Mouse (Mus musculus) gastrocnemius, postnatal 14 days (tissue): ENCODE data around the gene Shank1. TPM values are rescaled to one million over a fixed set of nuclear protein-coding genes. Genes with fewer than 3 reads are reported as not detected.

ENCODE experiments used
- DNase-seq: peaks from one replicate; pipeline ENCODE4 v3.0.0; 2021; ENCODE audit warnings: mixed read lengths
- intact Hi-C: fragments of 180-260 bp; cut with DNase I; formaldehyde crosslinking; loops from one replicate; pipeline ENCODE4 v1.15.1; 2025; ENCODE audit warnings: low total_unique reads
- total RNA-seq, 2 experiments: library from RNA; stranded (reverse); gene quantifications; 2 replicates each; pipeline ENCODE4 v1.2.3; 2021

Gene Shank1
- total RNA-seq, 2 experiments from 2014 or later, result 0.73 to 0.80 TPM

DNA sequence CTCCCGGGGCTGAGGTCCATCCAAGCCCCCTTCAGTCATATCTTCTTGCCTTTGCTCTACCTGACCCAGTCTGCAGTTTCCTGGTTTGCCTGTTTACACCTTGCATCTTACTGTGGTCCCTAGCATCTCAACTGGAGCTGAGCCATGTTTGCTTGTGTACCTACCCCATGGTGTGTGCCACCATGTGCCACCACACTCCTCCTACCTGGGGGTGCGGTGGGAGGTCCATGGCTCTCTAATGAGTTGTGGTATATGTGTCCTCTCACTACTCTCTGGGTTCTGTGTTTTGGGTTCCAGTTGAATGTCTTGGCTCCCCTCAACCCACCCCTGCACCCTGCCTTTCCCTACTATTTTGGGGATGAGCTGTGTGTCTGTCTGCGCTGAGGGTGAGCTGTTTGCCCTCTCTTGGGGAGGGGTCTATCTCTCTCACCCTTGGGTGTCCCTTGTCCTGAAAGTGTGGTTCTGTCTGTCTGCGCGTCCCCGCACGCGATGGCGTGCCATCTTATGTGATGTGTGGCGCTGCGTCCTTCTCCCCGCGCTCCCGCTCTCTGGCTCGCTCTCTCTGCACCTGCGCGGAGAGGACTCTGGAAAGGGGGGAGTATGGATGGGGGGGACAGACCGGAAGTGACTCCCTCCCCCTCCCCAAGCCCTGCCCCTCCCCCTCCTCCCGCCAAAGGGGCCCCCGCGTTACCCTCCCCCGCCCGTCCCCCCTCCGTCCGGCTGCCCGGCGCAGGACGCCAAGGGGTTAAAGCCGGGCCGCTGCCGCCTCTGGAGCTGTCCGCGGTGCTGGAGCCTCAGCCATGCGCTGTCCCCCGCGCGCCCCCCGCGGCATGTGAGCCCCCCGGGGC is 25.2 kb downstream of the Shank1 start:
- intact Hi-C loops, result no loop called here
- peak; percentile 23 for DNase-seq

DNA sequence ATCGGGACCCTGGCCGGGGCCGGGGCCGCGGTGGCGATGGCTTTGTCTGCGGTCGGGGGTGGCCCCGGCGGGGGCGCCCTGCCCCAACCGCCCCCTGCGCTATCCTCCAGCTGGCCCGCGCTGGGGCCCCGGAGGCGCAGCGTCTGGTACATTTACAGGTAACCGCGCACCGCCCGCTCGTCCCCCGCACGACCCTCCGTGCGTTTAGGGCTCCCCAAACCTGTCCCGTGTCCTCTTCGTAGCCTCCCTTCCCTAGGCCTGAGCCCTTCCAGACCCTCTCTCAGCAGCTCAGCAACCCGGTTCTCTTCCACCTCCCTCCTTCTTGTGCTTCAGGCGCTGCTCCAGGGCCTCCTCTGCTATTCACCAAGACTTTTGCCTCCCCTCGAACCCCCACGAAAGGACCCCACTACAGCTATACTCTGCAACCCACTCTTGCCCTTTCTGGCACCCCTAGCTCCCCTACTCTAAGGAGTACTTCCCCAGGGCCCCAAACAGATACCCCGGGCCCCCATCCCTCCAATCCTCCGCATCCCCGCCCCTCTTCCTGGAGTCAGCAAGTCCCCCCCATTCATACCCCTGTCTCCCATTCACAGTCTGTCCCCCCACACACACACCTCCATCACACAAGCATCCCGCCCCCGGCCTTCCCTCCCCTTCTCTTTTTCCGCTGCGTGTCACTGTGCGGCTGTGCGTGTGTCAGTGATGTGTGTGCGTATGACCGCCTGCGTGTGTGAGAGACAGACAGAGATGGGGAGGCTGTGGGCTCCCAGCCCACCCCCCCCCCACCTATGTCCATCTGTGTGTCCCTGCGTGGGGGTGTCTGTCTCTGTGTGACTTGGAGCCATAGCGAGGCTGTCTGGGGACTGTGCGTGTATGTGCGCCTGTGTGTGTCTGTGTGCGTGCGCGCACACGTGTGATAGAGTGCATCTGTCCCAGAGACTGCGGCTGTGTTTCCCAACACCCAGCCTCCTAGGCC is 26.3 kb downstream of the Shank1 start:
- intact Hi-C loops, result no loop called here
- no peak for DNase-seq

DNA sequence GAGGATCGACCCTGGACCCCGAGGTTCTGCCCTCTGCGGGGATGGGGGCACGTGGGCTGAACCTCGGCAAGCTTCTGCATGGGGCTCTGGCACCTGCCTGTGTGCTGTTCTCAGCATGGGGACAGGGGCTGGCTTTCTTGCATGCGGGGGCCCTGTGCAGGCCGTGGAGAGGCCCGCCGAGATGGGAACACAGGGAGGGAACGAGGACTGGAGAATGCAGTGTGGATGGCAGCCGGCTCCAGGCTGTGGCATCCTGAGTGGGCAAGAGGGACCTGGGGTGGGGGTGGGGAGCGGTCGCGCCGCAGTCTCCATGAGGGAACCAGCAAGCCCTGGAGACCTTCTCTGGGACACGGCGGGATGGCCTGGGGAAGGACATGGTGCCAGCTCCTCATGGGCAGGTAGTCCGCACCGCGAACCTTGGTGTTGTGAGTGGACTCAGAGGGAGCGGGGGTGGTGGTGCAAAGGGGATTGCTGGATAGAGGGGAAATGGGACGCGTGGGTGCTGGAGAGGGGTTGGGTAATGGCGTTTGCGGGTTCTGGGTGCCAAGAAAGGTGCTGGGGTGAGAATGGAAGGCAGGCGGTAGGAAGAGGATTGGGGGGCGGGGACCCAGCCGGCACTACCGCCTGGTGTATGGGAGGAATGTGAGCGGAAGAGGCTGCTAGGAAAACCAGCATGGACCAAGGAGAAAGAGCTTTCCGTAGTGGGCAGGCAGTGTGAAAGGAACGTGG is 27.2 kb downstream of the Shank1 start:
- intact Hi-C loops, result no loop called here
- DNase-seq, result no peak

DNA sequence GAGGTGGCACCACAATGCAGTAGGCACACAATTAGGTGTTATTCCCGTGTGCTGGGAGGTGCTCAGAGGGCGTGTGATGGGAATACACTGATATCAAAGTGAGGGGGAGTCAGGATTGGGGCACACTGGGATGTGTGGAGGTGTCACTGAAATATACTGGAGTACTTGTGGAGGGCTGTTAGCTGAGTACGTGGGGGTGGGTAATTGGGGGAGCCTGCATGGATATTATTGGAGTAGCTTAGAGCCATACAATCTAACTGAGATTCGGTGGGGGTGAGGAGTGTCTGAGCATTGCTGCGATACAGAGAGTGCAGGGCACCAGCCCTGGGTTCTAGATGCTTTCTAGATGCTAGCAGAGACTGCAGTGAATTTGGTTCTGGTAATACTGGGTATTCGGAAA is 30.2 kb downstream of the Shank1 start:
- DNase-seq, result no peak
- intact Hi-C loops, result no loop called here

DNA sequence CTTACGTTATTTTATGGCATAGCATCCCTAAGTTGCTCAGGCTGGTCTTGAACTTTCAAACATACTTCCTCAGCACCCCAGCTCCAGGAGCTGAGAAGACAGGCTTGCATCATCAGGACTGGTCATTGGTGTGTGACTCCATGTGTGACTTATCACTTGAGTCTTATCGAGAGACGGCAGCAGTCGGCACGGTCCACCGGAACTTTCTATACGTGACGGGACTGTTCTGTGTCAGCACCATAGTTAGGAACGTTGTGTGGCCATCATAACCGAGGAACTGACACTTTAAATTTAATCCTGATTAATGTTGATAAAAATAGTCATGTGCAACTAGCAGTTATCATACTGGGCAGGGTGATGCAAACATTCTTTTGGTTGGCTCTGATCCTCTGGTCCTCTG is 31.1 kb downstream of the Shank1 start:
- DNase-seq, result no peak
- intact Hi-C loops, result no loop called here

DNA sequence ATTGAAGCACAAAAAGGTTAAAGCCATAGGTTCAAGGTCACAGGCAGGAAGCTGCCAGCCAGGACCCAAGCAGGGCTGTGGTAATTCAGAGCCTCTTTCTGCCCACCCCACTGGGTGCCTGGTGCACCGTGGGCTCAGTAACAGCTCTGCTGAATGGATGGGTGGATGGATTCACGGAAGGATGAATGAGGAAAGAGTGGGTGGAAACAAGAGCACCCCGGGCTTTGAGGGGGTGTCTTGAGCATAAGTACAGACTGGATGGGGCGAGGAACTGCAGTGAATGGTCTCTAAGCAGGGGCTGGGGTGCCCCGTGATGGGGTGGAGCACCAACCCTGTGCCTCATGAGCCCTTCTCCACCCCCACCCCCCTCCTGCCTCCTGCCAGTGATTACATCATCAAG is 31.7 kb downstream of the Shank1 start:
- DNase-seq, result no peak
- intact Hi-C loops, result no loop called here

GRCm38 (mm10) chr7:44343459-44344015 is 33.5 kb downstream of the Shank1 start:
- intact Hi-C loops, result no loop called here
- no peak for DNase-seq

DNA sequence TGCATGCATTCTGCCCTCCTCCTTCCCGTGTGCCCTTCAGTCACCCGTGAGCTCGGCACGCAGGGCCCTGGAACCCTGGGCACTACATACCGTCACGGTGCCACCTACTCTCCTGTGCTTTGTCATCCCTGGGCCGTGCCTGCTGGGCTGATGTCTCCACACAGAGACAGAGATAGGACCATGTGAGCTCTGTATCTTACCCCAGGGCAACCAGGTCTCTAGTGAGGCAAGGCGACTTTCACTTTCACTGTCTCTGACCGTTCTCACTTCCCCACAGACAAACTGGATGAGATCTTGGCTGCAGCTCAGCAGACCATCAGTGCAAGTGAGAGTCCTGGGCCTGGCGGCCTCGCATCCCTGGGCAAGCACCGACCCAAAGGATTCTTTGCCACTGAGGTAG is 34.6 kb downstream of the Shank1 start:
- no peak for DNase-seq
- intact Hi-C loops, result no loop called here

- no peak for DNase-seq
- intact Hi-C loops, result no loop called here
Measured at GRCm38 (mm10) chr7:44349043-44349442, 39.0 kb downstream of the Shank1 start.

GRCm38 (mm10) chr7:44350957-44351711 is 41.1 kb downstream of the Shank1 start:
- peak; percentile 64 for DNase-seq

DNA sequence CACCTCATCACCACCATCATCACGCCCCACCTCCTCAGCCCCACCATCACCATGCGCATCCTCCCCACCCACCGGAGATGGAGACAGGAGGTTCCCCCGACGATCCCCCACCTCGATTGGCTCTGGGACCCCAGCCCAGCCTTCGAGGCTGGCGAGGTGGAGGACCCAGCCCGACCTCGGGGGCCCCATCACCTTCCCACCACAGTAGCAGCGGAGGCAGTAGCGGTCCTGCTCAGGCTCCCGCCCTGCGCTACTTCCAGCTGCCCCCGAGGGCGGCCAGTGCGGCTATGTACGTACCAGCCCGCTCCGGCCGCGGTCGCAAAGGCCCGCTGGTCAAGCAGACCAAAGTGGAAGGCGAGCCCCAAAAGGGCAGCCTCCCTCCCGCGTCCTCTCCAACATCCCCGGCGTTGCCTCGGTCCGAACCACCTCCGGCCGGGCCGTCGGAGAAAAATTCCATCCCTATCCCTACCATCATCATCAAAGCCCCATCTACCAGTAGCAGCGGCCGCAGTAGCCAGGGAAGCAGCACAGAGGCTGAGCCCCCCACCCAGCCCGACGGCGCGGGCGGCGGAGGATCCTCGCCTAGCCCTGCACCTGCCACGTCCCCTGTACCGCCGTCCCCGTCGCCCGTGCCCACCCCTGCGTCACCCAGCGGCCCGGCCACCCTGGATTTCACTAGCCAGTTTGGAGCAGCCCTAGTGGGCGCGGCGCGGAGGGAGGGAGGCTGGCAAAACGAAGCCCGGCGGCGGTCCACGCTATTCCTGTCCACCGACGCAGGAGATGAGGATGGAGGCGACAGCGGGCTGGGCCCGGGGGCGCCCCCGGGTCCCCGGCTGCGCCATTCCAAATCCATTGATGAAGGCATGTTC is 42.1 kb downstream of the Shank1 start:
- intact Hi-C loops, result loop anchor here (2.0 kb wide), 1 partner anchor 89 kb away; no protein-coding TSS in a partner anchor
- no peak for DNase-seq

More at GRCm38 (mm10) chr7:44350957-44351711, 41.1 kb downstream of the Shank1 start:
- intact Hi-C loops, result loop anchor here (2.0 kb wide), 1 partner anchor 88 kb away; no protein-coding TSS in a partner anchor

DNA sequence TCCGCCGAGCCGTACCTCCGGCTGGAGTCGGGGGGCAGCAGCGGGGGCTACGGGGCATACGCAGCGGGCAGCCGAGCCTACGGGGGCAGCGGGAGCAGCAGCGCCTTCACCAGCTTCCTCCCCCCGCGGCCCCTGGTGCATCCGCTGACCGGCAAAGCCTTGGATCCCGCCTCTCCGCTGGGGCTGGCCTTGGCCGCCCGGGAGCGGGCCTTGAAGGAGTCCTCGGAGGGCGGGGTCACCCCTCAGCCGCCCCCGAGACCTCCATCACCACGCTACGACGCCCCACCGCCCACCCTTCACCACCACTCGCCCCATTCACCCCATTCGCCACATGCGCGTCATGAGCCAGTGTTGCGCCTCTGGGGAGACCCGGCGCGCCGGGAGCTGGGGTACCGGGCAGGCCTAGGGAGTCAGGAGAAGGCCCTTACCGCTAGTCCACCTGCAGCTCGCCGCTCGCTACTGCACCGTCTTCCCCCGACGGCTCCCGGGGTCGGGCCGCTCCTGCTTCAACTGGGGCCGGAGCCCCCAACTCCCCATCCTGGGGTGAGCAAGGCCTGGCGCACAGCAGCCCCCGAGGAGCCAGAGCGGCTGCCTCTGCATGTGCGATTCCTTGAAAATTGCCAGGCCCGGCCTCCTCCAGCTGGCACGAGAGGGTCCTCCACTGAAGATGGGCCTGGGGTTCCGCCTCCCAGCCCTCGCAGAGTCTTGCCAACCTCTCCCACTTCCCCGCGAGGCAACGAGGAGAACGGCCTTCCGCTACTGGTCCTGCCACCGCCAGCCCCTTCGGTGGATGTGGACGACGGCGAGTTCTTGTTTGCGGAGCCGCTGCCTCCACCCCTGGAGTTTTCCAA is 42.9 kb downstream of the Shank1 start:
- intact Hi-C loops, result no loop called here
- DNase-seq, result no peak

GRCm38 (mm10) chr7:44353601-44354340 is 43.7 kb downstream of the Shank1 start:
- no peak for DNase-seq
- intact Hi-C loops, result no loop called here

DNA sequence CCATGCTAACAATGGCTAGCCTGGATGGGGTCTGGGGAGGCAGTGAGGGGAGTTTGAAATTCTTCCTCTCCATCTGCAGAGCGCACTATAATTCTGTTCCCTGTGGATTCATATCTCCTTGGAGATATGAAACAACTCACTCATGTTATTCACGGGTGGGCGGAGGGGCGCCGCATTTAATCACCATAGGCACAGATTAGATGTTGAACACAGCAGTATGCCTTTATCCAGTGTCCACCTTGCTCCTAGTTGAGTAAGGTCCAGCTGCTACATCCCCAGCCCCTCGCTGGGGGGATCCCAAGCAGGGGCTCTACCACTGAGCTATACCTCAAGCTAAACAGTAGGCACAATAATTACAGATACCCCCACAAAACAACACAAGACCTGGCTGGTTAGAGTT is 45.4 kb downstream of the Shank1 start:
- DNase-seq, result no peak
- intact Hi-C loops, result no loop called here

GRCm38 (mm10) chr7:44356590-44357481 is 46.8 kb downstream of the Shank1 start:
- no peak for DNase-seq
- intact Hi-C loops, result no loop called here
